Mouse (Mus musculus): ENCODE data around the gene Tiprl. TPM values are rescaled to one million over a fixed set of nuclear protein-coding genes. Genes with fewer than 3 reads are reported as not detected.

The Tiprl gene
- total and polyA plus RNA-seq, 3 experiments: 36.1 to 82.2 (median 45.7) TPM

DNA sequence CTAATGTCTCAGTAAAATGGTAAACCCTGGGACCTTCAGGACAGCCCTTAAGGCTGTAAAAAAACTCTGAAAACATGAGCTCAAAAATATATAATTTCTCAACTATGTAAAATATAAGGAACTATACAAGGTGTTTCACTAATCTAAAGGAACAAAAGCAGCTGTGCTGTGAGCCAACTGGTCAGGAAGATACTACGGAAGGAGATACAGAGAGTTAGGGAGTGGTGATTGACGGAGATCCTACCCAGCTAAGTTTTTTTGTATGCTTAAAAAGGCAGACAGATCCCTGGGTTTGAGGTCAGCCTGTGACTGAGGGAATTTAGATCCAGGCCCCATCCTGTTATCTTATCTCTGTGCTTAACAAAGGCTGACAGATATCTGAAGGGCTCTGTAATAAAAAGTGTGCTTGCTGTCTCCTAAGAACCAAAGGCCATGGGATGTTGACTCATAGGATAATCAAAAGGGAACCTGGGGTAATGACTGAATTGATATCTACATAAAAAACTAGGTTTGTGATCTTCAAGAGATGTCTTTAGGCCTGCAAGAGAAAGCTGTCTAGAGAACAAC lies 19.7 kb downstream of the Tiprl start:
- no peak overlapping the region for H3K4me2 ChIP-seq (ENCODE audit: insufficient read depth, low read depth, poor library complexity, severe bottlenecking)
- no peak overlapping the region for H3K4me3 ChIP-seq (replicated peaks in 1 of 3; ENCODE audit: low read depth in 2 of 3, low read length in 2 of 3, poor library complexity in 1 of 3)
- H3K79me2 ChIP-seq (replicated peaks; ENCODE audit: control insufficient read depth, extremely low read depth, insufficient read depth, poor library complexity, severe bottlenecking): no peaks in the 10 kb centered on the region
- TF ChIP-seq PAX5 (IDR thresholded peaks at IDR 0.05; ENCODE audit: low read length): no peak
- TF ChIP-seq TBP (conservative IDR thresholded peaks at IDR 0.05; ENCODE audit: low read depth, low read length): no peak
- TF ChIP-seq JUN (IDR thresholded peaks at IDR 0.05; ENCODE audit: insufficient read depth, low read depth, low read length): no peak
- no peak for TF ChIP-seq NELFE (IDR thresholded peaks at IDR 0.05; ENCODE audit: low read depth, low read length)
- TF ChIP-seq MAX (IDR thresholded peaks at IDR 0.05; ENCODE audit: low read length): no peak
- no peak for TF ChIP-seq ZNF384 (IDR thresholded peaks at IDR 0.05; ENCODE audit: low read depth, low read length)
- no peak for TF ChIP-seq SMC3 (IDR thresholded peaks at IDR 0.05; ENCODE audit: low read depth, low read length)
- TF ChIP-seq BHLHE40 (IDR thresholded peaks at IDR 0.05; ENCODE audit: low read depth, low read length): no peak
- H3K9me3 ChIP-seq (replicated peaks; ENCODE audit: low read length): no peaks in the 10 kb centered on the region
- peaks cover 0 to 26% of the 10 kb centered on the region in 2 experiments; a peak in 1 of 4 replicates for H3K4me1 ChIP-seq (ENCODE audit: control insufficient read depth in 1 of 2, insufficient read depth in 2 of 2)
- peaks cover 38 to 81% of the 10 kb centered on the region in 2 experiments for H3K36me3 ChIP-seq (replicated peaks in 1 of 2; ENCODE audit: control insufficient read depth in 1 of 2, insufficient read depth in 1 of 2, low read length in 1 of 2)
- in situ Hi-C loops (cut with MboI; ENCODE audit: low pct_ligation_motif_present, low pct_unique_long_range_greater_than_20kb, low sequenced_read_pairs) (no loop called here), dilution Hi-C loops (cut with MboI; ENCODE audit: extremely low pct_ligation_motif_present, extremely low pct_unique_long_range_greater_than_20kb, low sequenced_read_pairs) (no loop called here)
- DNase-seq (ENCODE audit: extremely low read depth): no peak
- no peaks in the 10 kb centered on the region for H3K27me3 ChIP-seq (replicated peaks)
- H3K27ac ChIP-seq (ENCODE audit: insufficient read depth, low read depth): no peak overlapping the region
- no peak overlapping the region for H3K9ac ChIP-seq (ENCODE audit: insufficient read depth, low read depth)

DNA sequence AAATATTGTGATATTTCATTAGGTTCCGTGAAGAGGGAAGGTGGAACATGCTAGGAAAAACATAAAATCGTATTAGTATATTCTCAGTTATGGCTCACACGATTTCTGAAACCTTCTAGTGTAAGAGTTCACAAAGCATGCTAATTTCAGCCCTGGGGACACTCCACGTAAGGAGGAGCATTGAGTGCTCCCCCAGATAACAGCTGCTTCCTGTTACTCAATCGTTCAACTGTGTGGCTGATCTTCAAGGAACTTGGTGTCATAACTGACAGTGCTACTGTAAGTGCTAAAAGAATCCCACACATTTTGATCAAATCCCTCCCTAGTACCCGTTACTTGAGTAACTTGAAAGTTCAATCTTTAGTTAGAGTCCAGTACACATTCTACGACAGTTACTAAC lies 21.0 kb downstream of the Tiprl start:
- Histone ChIP-seq H3K27me3 (replicated peaks) (no peaks in the 10 kb centered on the region), H3K4me1 (ENCODE audit: control insufficient read depth in 1 of 2, insufficient read depth in 2 of 2) (peaks cover 0 to 26% of the 10 kb centered on the region in 2 experiments; a peak in 1 of 4 replicates), H3K27ac (ENCODE audit: insufficient read depth, low read depth) (no peak overlapping the region), H3K4me2 (ENCODE audit: insufficient read depth, low read depth, poor library complexity, severe bottlenecking) (no peak overlapping the region), H3K9me3 (replicated peaks; ENCODE audit: low read length) (no peaks in the 10 kb centered on the region), H3K36me3 (replicated peaks in 1 of 2; ENCODE audit: control insufficient read depth in 1 of 2, insufficient read depth in 1 of 2, low read length in 1 of 2) (peaks cover 33 to 68% of the 10 kb centered on the region in 2 experiments), H3K9ac (ENCODE audit: insufficient read depth, low read depth) (no peak overlapping the region), H3K4me3 (replicated peaks in 1 of 3; ENCODE audit: low read depth in 2 of 3, low read length in 2 of 3, poor library complexity in 1 of 3) (no peak overlapping the region), H3K79me2 (replicated peaks; ENCODE audit: control insufficient read depth, extremely low read depth, insufficient read depth, poor library complexity, severe bottlenecking) (no peaks in the 10 kb centered on the region)
- no peak for DNase-seq (ENCODE audit: extremely low read depth)
- TF ChIP-seq USF2 (conservative IDR thresholded peaks at IDR 0.05; ENCODE audit: low read depth, low read length): no peak
- TF ChIP-seq SMC3 (IDR thresholded peaks at IDR 0.05; ENCODE audit: low read depth, low read length): no peak
- TF ChIP-seq TCF12 (IDR thresholded peaks at IDR 0.05; ENCODE audit: low read depth, low read length): no peak
- TF ChIP-seq MYC (IDR thresholded peaks at IDR 0.05; ENCODE audit: low read depth, low read length): no peak
- TF ChIP-seq ZMIZ1 (IDR thresholded peaks at IDR 0.05; ENCODE audit: low read depth, low read length): no peak
- no peak for TF ChIP-seq NELFE (IDR thresholded peaks at IDR 0.05; ENCODE audit: low read depth, low read length)
- no peak for TF ChIP-seq RCOR1 (conservative IDR thresholded peaks at IDR 0.05; ENCODE audit: low read depth, low read length)
- no peak for TF ChIP-seq POLR2AphosphoS2 (IDR thresholded peaks at IDR 0.05; ENCODE audit: low read depth, low read length)
- TF ChIP-seq GABPA (IDR thresholded peaks at IDR 0.05; ENCODE audit: insufficient replicate concordance, low read depth, low read length): no peak
- dilution Hi-C loops (cut with MboI; ENCODE audit: extremely low pct_ligation_motif_present, extremely low pct_unique_long_range_greater_than_20kb, low sequenced_read_pairs): no loop called here
- in situ Hi-C loops (cut with MboI; ENCODE audit: low pct_ligation_motif_present, low pct_unique_long_range_greater_than_20kb, low sequenced_read_pairs): no loop called here

Measured in CH12.LX (cell line).